Mouse (Mus musculus) olfactory bulb, adult 2 months (tissue): ENCODE data around the gene Scfd2.

Source experiments
- CTCF ChIP-seq: fragments of 200-500 bp; IDR thresholded peaks from 2 replicates; pipeline ENCODE4 v1.5.1; 2012; ENCODE audit warnings: low read depth, mild to moderate bottlenecking, low read length, moderate library complexity; ENCODE audit not compliant: insufficient read depth
- POLR2A ChIP-seq: fragments of 200-500 bp; IDR thresholded peaks from 2 replicates; pipeline ENCODE4 v1.6.1; 2012; ENCODE audit warnings: mild to moderate bottlenecking, low read depth, low read length, moderate library complexity; ENCODE audit not compliant: insufficient read depth

GRCm38 (mm10) chr5:74366710-74367101 is 164.9 kb downstream of the Scfd2 start:
- TF ChIP-seq POLR2A (no peak), CTCF (no peak)
